Mouse (Mus musculus): ENCODE measurements around the gene Nol10.

- TF ChIP-seq CHD2 (IDR thresholded peaks at IDR 0.05; ENCODE audit: low read depth, low read length) (no peak), HCFC1 (IDR thresholded peaks at IDR 0.05; ENCODE audit: borderline replicate concordance, insufficient read depth, low read length) (no peak)
Measured at GRCm38 (mm10) chr12:17380991-17381390, 32.7 kb downstream of the Nol10 start.

Measured in ES-E14 (cell line).